Mouse (Mus musculus) cerebellum, adult 9-11 months (tissue): ENCODE measurements around the gene Hoxc12.

Experiments used
- DNase-seq: peaks from one replicate; pipeline ENCODE4 v3.0.0; 2022

Gene Hoxc12

DNA sequence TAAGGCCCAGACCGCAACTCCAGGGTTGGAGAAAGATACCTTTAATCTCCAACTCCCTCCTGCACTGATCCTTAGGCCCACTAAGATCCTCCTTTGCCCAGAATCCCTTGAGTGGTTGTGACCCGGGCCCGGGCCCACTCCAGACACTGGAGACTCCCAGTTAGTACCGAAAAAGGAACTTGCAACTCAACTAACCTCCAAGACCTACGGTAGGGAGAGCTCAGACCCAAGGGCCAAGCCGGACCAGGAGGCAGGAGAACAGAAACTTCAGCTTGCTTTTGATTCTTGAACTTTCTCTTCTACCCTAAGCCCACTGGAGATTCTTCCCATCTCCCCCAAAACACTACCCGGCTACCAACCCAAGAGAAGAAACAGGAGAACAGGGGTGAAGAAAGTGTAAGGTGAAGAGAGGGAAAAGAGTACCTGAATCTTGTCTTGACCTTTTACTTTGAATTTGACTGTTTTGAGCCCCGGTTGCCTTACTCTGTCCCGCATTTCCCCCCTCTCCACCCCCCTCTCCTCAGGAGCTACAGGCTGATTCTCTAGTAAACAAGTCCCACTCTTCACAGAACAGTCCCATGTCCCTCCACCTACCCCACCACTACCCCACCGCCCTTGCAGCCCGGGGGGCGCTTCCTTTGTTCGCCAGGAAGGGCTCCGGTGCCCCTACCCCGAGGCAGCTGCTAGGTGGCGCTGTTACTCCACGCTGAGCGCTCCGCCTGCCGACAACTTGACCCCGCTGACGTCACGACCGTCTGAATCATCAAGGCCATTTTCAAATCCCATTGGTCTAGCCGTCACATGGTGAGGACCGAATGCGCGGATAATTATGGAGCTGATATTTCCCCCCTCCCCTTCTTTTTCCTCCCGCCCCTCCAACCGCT, 29.6 kb downstream of the Hoxc12 start:
- no peak for DNase-seq

DNA sequence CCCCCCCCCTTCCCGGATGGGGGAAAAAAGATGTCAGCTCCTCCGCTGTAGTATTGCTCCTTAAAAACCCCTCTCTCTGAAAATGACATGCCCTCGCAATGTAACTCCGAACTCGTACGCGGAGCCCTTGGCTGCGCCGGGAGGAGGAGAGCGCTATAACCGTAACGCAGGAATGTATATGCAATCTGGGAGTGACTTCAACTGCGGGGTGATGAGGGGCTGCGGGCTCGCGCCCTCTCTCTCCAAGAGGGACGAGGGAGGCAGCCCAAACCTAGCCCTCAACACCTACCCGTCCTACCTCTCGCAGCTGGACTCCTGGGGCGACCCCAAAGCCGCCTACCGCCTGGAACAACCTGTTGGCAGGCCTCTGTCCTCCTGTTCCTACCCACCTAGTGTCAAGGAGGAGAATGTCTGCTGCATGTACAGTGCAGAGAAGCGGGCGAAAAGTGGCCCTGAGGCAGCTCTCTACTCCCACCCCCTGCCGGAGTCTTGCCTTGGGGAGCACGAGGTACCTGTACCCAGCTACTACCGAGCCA, 30.3 kb downstream of the Hoxc12 start, which contains the start of gene Hoxc10:
Gene Hoxc10 (plus strand): TSS at position 21 of the 536 bp plus-strand sequence.
- DNase-seq = no peak

DNA sequence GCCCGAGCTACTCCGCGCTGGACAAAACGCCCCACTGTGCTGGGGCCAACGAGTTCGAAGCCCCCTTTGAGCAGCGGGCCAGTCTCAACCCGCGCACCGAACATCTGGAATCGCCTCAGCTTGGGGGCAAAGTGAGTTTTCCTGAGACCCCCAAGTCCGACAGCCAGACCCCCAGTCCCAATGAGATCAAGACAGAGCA, 30.7 kb downstream of the Hoxc12 start, which contains the start of gene Hoxc5:
Gene Hoxc5 (plus strand): TSS at position 132 of the 199 bp plus-strand sequence.
- DNase-seq = no peak

GRCm38 (mm10) chr15:102967511-102968397, 31.2 kb downstream of the Hoxc12 start:
- DNase-seq = no peak

GRCm38 (mm10) chr15:102969296-102969695, 32.7 kb downstream of the Hoxc12 start:
- DNase-seq = no peak

DNA sequence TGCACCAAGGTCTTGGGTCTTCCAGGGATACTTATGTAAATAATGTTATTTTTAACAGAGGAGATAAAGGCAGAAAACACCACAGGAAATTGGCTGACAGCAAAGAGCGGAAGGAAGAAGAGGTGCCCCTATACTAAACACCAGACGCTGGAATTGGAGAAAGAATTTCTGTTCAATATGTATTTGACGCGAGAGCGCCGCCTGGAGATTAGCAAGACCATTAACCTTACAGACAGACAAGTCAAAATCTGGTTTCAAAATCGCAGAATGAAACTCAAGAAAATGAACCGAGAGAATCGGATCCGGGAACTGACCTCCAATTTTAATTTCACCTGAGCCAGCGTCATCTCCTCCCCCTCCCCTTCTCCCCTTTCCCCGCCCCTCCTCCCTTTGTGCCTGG, 34.2 kb downstream of the Hoxc12 start:
- DNase-seq = no peak

DNA sequence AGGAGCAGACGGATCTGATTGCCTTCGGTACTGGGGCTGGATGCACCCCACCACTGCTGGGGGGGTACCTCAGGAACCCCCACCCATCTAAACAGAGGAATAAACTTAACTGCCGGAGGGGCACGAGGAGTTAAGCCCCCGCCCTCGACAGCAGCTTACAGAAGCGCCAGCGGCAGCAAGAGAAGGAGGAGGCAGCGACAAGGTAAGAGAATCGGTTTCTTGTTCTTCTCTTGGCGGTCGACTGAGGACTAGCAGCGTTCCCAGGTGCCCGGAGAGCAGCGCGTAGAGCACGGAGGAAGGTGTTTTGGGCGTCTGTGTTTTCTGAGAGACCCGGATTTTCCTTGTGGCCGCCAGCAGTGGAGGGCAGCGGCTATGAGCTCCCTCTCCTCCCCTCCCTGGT, 35.7 kb downstream of the Hoxc12 start:
- DNase-seq = no peak

GRCm38 (mm10) chr15:102972753-102973152, 36.2 kb downstream of the Hoxc12 start:
- no peak for DNase-seq

DNA sequence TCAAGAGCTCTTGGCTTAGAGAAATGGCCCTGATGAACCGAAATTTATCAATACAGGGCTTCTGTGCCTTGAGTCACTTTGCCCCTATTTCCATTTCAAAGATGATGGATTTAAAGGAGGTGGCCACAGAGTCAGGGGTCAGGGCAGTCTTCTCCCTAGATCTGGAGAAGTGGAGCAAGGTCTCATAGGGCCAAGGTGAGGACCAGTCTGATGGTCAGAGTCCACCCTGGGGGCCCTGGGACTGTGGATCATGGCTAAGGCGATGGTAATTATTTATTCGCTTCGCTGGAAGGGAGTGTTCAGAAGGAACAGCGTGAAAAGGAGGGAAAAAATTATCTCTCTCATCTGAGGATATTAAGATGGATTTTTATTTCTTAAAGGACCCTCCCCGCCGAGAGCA, 38.5 kb downstream of the Hoxc12 start:
- DNase-seq = no peak

DNA sequence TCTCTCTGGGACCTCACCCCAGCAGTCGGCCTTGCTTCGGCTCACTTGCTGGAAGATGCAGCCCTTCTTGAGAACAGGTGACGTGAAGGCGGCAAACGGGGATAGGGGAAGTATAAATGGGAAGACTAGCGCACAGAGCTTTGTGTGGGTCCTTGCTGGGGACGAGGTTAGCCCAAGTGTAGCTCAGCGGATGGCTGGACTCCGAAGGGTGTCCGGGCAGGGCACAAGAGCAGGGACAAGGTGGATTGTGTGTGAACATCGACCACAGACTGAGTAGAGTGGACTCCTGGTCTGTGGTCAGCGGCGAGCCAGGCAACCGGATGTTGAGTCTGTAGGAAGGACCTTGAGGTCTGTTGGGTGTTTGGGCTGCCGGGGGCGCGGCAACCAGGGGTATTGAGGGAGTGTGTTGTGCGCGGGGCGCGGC, 39.1 kb downstream of the Hoxc12 start:
- DNase-seq = no peak

DNA sequence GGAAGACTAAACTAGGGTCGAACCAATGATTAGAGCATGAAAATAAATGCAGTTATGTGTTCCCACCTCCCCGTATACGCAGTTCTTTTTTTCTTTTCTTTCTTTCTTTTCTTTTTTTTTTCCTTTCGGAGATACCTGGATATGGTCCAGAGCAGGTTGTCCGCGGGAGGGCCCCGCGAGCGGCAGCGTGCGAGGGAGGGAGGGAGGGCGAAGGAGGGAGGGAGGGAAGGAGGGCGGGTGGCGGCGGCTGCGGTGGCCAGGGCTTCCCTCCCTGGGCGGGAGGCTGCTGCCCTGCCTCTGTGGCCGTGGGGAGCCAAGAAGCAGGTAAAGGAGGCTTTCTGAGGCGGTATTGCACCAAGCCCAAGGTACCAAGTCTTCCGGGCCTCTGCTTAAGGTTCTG, 39.6 kb downstream of the Hoxc12 start, which contains the start of gene Hoxc9:
Gene Hoxc9 (plus strand): TSS at position 269 of the 400 bp plus-strand sequence.
- DNase-seq = no peak

DNA sequence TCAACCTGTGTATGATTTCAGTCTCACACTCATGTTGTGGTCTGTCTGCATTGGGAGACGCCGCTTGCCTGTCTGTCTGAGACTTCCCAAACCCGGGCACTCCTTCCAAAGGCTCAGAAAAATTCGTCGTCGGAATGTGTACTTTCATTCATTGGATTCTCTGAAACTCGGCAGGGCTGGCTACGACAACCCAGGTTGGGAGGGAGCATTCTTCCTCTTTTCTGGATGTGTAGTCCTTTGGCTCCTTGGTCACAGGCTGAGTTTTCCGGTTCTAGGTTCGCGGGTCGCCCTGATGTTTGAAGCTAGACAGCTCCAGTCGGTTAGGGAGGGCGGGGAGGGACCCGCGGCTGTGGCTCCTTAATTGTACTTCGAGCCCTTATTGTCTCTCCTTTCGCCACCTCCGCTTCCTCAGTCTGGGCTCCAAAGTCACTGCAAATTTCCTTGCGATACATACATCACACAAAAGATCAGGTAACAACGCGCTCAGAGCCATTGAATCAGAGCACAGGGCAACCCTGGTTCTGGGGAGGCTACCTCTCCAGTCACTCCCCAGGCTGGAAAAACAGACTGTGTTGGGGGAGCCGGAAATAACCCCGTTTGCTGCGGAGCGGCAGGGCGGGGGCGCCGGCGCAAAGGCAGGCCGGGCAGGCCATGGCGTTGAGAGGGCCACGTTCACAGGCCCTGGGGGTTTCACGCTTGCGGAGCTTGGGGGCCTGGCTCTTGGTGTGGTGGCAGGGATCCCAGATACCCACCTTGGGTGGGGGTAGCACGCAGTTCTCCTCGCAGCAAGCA, 40.3 kb downstream of the Hoxc12 start:
- DNase-seq = no peak

- DNase-seq = no peak
Observed at GRCm38 (mm10) chr15:102977423-102977974, 40.9 kb downstream of the Hoxc12 start.

- no peak for DNase-seq
Observed at GRCm38 (mm10) chr15:102978615-102979515, 42.3 kb downstream of the Hoxc12 start.

DNA sequence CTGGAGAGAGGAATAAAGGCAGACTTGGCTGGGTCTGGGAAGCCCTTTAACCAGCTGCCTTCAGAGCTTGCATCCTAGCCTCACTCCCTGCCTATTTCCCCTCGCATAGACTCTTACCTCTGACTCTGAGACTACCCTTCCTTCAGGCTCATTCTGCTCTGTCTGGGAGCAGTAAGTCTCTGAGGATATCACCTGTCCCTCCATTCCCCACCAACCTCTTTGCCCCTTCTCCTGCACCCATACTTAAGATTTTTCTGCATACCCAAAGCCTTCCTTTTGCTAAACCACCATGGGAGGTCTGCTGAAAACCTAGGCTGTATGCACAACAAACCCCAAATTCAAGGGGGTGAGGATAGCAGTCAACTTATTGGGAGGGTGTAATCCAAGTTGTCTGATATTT, 43.4 kb downstream of the Hoxc12 start:
- no peak for DNase-seq

DNA sequence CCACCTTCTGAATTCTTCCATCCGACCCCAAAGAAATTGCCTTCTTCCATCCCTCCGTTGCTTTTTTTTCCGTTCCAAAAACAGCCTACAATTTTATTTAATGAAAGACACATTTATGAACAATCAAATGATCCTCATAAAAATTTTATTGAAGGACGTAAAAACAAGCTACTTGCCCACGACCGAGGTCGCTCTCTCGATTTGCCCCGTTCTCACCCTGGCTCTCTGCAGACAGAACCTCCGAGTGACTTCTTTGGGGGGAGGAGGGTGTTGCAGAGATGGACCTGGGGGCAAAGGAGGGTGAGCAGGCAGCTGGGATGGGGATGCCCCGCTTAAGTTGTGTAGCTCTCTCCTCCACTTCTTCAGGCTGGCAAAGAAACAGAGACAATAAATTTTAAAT, 43.8 kb downstream of the Hoxc12 start:
- no peak for DNase-seq

GRCm38 (mm10) chr15:102980912-102981311, 44.4 kb downstream of the Hoxc12 start:
- DNase-seq = no peak

DNA sequence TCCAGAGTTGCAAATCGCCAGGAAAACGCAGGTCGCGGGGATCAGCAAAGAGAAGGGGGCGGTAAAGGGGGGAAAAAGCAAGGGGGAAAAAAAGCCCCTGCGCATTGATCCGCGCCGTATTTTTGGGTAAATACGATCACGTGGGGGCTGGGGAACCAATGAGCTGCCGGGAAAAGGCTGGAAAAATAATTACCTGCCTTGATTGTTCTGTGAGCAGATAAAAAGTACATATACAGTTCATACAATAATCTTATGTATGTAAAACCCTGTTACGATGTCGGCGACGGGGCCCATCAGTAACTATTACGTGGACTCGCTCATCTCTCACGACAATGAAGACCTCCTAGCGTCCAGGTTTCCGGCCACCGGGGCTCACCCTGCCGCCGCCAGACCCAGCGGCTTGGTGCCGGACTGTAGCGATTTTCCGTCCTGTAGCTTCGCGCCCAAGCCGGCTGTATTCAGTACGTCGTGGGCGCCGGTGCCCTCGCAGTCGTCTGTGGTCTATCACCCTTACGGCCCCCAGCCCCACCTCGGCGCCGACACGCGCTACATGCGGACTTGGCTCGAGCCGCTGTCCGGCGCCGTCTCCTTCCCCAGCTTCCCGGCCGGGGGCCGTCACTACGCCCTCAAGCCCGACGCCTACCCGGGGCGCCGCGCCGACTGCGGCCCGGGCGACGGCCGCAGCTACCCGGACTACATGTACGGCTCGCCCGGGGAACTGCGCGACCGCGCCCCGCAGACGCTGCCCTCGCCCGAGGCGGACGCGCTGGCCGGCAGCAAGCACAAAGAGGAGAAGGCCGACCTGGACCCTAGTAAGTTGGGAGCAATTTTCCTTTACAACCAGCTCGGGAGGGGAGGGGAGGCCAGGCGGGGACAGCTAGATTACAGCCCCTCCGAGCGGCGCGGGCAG, 45.1 kb downstream of the Hoxc12 start:
- no peak for DNase-seq

GRCm38 (mm10) chr15:102983716-102984115, 47.2 kb downstream of the Hoxc12 start:
- no peak for DNase-seq

- DNase-seq = no peak
Observed at GRCm38 (mm10) chr15:102984521-102984920, 48.0 kb downstream of the Hoxc12 start.
